Mouse (Mus musculus): ENCODE measurements around the gene Tgm2. TPM values are rescaled to one million over a fixed set of nuclear protein-coding genes. Genes with fewer than 3 reads are reported as not detected.
A peak's percentile ranks its signal among the peaks of the same experiment; 100 is the strongest.

The Tgm2 gene
- polyA plus RNA-seq, 1 experiment from 2014 or later: 40.8 TPM

GRCm38 (mm10) chr2:158141690-158142440 is 4.4 kb downstream of the Tgm2 start:
- H3K4me3 ChIP-seq (ENCODE audit: low read depth, low read length): no peak overlapping the region
- peaks cover 31% of the 10 kb centered on the region for H3K4me1 ChIP-seq (ENCODE audit: insufficient read depth)
- TF ChIP-seq CTCF (IDR thresholded peaks at IDR 0.05; ENCODE audit: low read depth): no peak
- no peak for DNase-seq
- peaks cover 18% of the 10 kb centered on the region; the same call in 1 of the 2 replicates for H3K36me3 ChIP-seq (ENCODE audit: insufficient read depth)
- no peak overlapping the region for H3K9ac ChIP-seq
- no peaks in the 10 kb centered on the region for H3K9me3 ChIP-seq (ENCODE audit: low read depth, low read length)
- H3K4me2 ChIP-seq: no peak overlapping the region; the same call in 1 of the 2 replicates
- no peaks in the 10 kb centered on the region for H3K27me3 ChIP-seq (ENCODE audit: insufficient read depth, low read length)
- 70% methylated on average over 7 of the region's 7 CpGs for WGBS
- peak overlapping the region; percentile 1; the same call in 1 of the 2 replicates for H3K27ac ChIP-seq (ENCODE audit: low read depth)
- ATAC-seq (ENCODE audit: insufficient read depth): no peak; the same call in 1 of the 2 replicates

DNA sequence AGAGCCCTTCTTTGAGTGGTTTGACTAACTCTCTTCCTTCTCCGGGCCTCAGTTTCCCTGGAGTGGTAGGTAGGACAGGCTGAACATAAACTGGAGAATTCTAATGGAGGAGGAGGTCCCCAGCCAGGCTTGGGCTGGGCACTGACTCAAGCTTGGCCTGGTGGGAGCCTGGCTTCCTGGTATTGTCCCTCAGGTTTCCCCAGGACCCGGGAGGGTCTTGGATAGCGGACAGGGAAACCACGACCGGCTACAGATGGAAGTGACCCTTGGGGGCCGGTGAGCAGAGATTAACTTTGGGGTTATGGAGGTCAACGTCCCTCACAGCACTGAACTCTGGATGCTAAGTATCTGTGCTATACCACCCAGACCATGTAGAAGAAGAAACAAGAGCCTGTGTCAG is 5.0 kb downstream of the Tgm2 start:
- Histone ChIP-seq H3K27me3 (ENCODE audit: insufficient read depth, low read length) (no peaks in the 10 kb centered on the region), H3K9me3 (ENCODE audit: low read depth, low read length) (no peaks in the 10 kb centered on the region), H3K27ac (ENCODE audit: low read depth) (peak overlapping the region; percentile 1; the same call in 1 of the 2 replicates), H3K36me3 (ENCODE audit: insufficient read depth) (peaks cover 18% of the 10 kb centered on the region; the same call in 1 of the 2 replicates), H3K4me2 (no peak overlapping the region), H3K4me1 (ENCODE audit: insufficient read depth) (peaks cover 31% of the 10 kb centered on the region), H3K4me3 (ENCODE audit: low read depth, low read length) (no peak overlapping the region), H3K9ac (no peak overlapping the region)
- no peak for TF ChIP-seq CTCF (IDR thresholded peaks at IDR 0.05; ENCODE audit: low read depth)
- ATAC-seq (ENCODE audit: insufficient read depth): no peak
- WGBS: 69% methylated on average over 7 of the region's 7 CpGs
- DNase-seq: no peak

- no peak overlapping the region for H3K4me2 ChIP-seq
- peak overlapping the region; percentile 78; the same call in 1 of the 2 replicates for H3K27ac ChIP-seq (ENCODE audit: low read depth)
- H3K4me1 ChIP-seq (ENCODE audit: insufficient read depth): peaks cover 31% of the 10 kb centered on the region
- no peak overlapping the region for H3K9ac ChIP-seq
- DNase-seq: no peak
- 79% methylated on average over 5 of the region's 5 CpGs for WGBS
- no peaks in the 10 kb centered on the region for H3K27me3 ChIP-seq (ENCODE audit: insufficient read depth, low read length)
- TF ChIP-seq CTCF (IDR thresholded peaks at IDR 0.05; ENCODE audit: low read depth): no peak
- no peaks in the 10 kb centered on the region for H3K9me3 ChIP-seq (ENCODE audit: low read depth, low read length)
- H3K36me3 ChIP-seq (ENCODE audit: insufficient read depth): peaks cover 19% of the 10 kb centered on the region; the same call in 1 of the 2 replicates
- no peak for ATAC-seq (ENCODE audit: insufficient read depth)
- H3K4me3 ChIP-seq (ENCODE audit: low read depth, low read length): no peak overlapping the region
Measured at GRCm38 (mm10) chr2:158140664-158141063, 5.6 kb downstream of the Tgm2 start.

- Histone ChIP-seq H3K4me2 (no peak overlapping the region), H3K27ac (ENCODE audit: low read depth) (peak overlapping the region; percentile 78), H3K4me1 (ENCODE audit: insufficient read depth) (peaks cover 31% of the 10 kb centered on the region), H3K4me3 (ENCODE audit: low read depth, low read length) (no peak overlapping the region), H3K9ac (no peak overlapping the region), H3K27me3 (ENCODE audit: insufficient read depth, low read length) (no peaks in the 10 kb centered on the region), H3K9me3 (ENCODE audit: low read depth, low read length) (no peaks in the 10 kb centered on the region), H3K36me3 (ENCODE audit: insufficient read depth) (peaks cover 22% of the 10 kb centered on the region; the same call in 1 of the 2 replicates)
- TF ChIP-seq CTCF (IDR thresholded peaks at IDR 0.05; ENCODE audit: low read depth): no peak
- 37% methylated on average over 7 of the region's 7 CpGs for WGBS
- peak; percentile 63 for DNase-seq
- peak; percentile 46; the same call in 1 of the 2 replicates for ATAC-seq (ENCODE audit: insufficient read depth)
Measured at GRCm38 (mm10) chr2:158139628-158140027, 6.6 kb downstream of the Tgm2 start.

GRCm38 (mm10) chr2:158138778-158139177 is 7.5 kb downstream of the Tgm2 start:
- Histone ChIP-seq H3K27ac (ENCODE audit: low read depth) (peak overlapping the region; percentile 78; the same call in 1 of the 2 replicates), H3K9me3 (ENCODE audit: low read depth, low read length) (no peaks in the 10 kb centered on the region), H3K4me2 (no peak overlapping the region), H3K9ac (no peak overlapping the region), H3K4me3 (ENCODE audit: low read depth, low read length) (no peak overlapping the region), H3K4me1 (ENCODE audit: insufficient read depth) (peaks cover 27% of the 10 kb centered on the region), H3K27me3 (ENCODE audit: insufficient read depth, low read length) (no peaks in the 10 kb centered on the region), H3K36me3 (ENCODE audit: insufficient read depth) (peaks cover 25% of the 10 kb centered on the region; the same call in 1 of the 2 replicates)
- ATAC-seq (ENCODE audit: insufficient read depth) (no peak), DNase-seq (no peak)
- WGBS: 93% methylated on average over 9 of the region's 9 CpGs
- no peak for TF ChIP-seq CTCF (IDR thresholded peaks at IDR 0.05; ENCODE audit: low read depth)

DNA sequence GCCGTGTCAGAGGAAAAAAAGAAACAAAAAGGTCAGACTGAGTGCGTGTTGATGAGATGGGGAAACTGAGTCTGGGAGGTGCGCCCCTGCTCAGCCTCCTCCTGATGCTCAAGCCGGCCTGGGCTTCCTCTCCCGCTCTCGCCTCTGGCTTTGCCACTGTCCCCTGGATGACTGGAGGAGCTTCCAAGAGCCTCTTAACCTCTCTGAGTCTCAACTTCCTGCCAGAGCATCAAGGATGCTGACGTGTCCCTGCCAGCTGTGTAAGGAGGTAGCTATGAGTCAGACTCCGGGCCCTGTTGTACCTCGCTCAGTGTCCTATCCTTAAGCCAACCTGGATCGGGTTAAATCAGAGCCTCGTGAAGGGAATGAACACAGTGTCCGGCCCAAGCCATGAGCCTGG is 8.5 kb downstream of the Tgm2 start:
- ATAC-seq (ENCODE audit: insufficient read depth) (no peak), DNase-seq (no peak)
- Histone ChIP-seq H3K4me1 (ENCODE audit: insufficient read depth) (peaks cover 20% of the 10 kb centered on the region), H3K27ac (ENCODE audit: low read depth) (no peak overlapping the region), H3K36me3 (ENCODE audit: insufficient read depth) (peaks cover 31% of the 10 kb centered on the region; the same call in 1 of the 2 replicates), H3K9ac (no peak overlapping the region), H3K27me3 (ENCODE audit: insufficient read depth, low read length) (no peaks in the 10 kb centered on the region), H3K4me3 (ENCODE audit: low read depth, low read length) (no peak overlapping the region), H3K9me3 (ENCODE audit: low read depth, low read length) (no peaks in the 10 kb centered on the region), H3K4me2 (no peak overlapping the region)
- WGBS: 85% methylated on average over 12 of the region's 12 CpGs
- TF ChIP-seq CTCF (IDR thresholded peaks at IDR 0.05; ENCODE audit: low read depth): no peak

DNA sequence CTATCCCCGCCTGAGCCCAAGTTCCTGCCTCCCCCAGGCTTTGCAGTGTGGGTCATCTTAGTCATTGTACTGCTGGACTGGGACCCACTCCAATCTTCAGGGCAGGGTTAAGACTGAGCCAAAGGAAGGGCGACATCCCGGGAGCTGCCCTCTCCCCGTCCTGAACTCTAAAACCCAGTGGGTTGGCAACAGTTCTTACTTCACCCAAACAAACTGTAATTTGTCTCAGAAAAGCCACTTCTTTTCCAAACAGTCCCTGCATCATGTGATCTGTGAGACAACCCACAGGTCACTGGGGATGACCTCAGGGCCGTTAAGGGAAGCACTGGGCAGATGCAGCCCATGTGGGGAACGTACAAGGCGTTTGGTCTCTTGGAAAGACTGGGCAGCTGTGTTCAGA is 10.0 kb downstream of the Tgm2 start:
- Histone ChIP-seq H3K4me3 (ENCODE audit: low read depth, low read length) (no peak overlapping the region), H3K9ac (no peak overlapping the region; the same call in 1 of the 2 replicates), H3K27ac (ENCODE audit: low read depth) (peak overlapping the region; percentile 31; the same call in 1 of the 2 replicates), H3K27me3 (ENCODE audit: insufficient read depth, low read length) (no peaks in the 10 kb centered on the region), H3K4me1 (ENCODE audit: insufficient read depth) (peaks cover 15% of the 10 kb centered on the region), H3K36me3 (ENCODE audit: insufficient read depth) (peaks cover 32% of the 10 kb centered on the region), H3K9me3 (ENCODE audit: low read depth, low read length) (no peaks in the 10 kb centered on the region), H3K4me2 (no peak overlapping the region)
- 24% methylated on average over 7 of the region's 7 CpGs for WGBS
- peak; percentile 62 for ATAC-seq (ENCODE audit: insufficient read depth)
- no peak for TF ChIP-seq CTCF (IDR thresholded peaks at IDR 0.05; ENCODE audit: low read depth)
- DNase-seq: peak; percentile 82

All from lung, embryonic 14.5 days (tissue).